Mouse (Mus musculus) natural killer cell, adult 2 months (primary cell): ENCODE data around the gene Slc36a1.
A peak's percentile ranks its signal among the peaks of the same experiment; 100 is the strongest.

Experiments
- DNase-seq, 2 experiments: peaks; one replicate each; pipeline ENCODE4 v3.0.0; 2022; ENCODE audit warnings: low spot score in 2 of 2

Slc36a1 gene

DNA sequence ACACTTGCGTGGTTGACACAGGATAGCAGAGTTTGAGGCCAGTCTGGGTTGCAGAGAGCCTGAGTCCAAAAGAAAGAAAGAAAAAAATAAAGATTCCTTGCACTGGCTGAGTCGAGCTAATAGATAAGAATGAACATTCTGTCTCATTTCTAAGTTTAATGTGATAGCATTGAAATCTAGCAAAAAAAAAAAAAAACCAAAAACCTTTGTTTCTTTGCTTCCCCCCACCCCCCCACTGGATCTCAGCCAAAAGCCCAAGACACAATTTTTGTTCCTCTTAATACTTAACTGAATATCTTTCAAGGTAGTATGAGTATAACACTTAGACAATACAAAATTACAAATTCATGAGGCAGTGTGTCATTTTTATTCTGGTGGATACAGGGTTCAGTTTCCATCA lies 4.9 kb downstream of the Slc36a1 start:
- no peak for DNase-seq

DNA sequence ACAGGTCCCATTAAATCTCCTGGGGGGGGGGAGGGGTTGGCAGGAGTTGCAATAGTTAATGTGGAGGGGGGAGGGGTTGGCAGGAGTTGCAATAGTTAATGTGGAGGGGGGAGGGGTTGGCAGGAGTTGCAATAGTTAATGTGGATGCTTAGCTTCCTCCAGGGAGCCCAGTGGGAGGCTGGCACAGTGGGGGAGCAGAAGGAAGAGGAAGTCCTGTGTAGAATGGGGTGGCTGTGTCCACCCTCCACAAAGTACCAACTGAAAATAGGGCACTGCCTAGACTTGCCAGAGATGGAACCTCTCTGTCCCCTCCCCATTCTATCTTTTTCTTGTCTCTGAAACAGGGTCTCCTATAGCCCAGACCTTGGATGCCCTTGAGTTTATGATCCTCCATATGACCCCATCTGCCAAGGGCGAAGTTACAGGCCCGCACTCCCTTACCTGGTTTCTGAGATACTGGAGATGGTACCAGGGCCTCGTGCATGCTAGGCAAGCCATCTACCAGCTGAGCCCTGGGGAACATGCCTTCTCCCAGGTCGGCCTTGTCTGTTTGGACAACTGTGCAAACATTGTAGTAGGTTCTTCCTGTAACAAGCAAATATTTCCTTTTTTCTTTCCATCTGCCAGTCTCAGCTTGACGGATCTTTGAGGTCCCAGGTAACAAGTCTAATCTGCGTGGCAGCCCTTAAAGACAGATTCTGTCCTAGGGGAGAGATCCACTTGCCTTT lies 5.6 kb downstream of the Slc36a1 start:
- no peak for DNase-seq

DNA sequence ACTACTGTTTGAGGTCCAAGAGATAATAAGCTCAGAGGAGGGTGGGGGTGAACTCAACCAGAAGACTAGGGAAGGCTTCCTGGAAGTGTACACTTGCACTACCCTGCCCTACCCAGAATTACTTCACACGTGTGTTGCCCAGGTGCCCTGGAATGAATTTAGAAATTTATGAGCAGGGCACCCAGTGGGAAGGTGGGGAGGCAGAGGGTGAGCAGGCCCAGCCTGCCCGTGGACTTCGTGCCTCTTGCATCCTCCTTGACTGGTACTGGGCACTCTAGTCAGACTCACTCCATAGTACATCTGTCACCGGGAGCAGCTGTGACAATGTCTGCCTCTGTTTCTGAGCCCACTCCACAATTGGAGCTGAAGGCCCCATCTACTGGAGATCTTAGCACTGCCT lies 9.4 kb downstream of the Slc36a1 start:
- DNase-seq = no peak

DNA sequence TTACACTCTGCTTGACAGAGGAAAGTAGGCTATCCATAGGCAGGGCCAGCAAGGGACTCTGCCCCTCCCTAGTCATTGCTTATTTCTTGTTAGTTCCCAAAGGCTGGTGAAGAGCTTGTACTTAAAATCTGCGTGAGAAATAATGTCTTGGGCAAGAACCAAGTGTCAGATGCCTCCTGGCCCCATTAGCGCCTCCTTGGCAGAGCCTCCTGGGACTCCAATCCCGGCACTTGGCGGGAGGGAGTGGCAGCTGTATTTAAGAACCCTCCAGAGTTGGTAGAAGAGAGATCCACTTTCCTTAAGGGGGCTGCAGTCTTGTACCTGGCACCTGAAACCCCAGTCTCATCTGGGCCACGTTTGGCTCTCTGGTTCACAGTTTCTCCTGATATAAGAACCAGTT lies 10.0 kb downstream of the Slc36a1 start:
- DNase-seq = no peak

DNA sequence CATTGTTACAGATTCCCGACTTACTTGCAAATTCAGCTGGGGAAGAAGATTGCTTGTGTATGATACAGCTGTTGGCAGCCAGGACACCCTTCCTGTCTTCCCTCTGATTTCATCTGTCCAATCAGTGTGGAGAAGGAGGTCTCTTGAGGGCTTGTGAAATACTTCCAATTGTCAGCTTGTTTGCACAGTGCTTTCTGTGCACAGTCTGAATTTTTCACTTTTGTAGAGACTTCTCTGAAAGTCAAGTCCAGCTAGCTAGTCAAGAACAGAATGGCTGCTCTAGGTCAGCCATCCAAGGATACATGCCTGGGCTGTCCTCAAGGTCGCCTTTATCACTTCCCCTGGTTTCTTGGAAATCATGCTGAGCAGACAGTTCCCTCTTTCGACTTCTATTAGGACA lies 10.8 kb downstream of the Slc36a1 start:
- no peak for DNase-seq

DNA sequence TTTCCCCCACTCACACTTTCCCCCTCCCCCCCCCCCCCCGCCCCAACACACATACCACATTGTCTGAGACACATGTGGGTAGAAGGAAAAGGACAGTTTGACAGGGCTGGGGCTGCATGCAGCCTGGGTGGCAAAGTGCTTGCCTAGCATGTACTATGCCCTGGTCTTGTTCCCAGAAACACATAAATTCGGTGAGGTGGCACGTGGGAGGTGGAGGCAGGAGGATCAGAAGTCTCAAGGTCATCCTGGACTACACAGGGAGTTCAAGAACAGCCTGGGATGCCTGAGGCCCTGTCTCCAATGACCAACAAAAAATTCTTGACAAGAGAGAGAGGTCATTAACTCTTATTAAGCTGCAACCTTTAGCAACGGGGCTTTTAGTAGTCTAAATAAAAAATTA lies 11.9 kb downstream of the Slc36a1 start:
- no peak for DNase-seq

DNA sequence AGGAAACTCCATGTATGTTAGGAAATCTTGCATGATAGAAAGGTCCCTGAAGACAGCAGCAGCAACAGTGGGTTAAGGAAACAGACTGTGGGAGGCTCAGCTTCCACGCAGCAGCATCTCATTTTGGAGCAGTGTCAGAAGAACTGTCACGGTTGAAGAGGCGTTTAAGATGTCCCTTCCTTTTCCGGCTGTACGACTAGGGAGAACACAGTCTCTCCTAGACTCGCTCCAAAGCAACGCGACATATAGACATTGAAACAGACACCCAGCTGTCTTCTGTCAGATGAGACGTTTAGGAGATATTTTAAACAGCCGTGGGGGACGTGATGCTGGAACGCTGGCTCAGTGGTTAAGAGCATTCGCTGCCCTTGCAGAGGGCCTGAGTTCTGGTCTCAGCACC lies 12.7 kb downstream of the Slc36a1 start:
- no peak for DNase-seq

DNA sequence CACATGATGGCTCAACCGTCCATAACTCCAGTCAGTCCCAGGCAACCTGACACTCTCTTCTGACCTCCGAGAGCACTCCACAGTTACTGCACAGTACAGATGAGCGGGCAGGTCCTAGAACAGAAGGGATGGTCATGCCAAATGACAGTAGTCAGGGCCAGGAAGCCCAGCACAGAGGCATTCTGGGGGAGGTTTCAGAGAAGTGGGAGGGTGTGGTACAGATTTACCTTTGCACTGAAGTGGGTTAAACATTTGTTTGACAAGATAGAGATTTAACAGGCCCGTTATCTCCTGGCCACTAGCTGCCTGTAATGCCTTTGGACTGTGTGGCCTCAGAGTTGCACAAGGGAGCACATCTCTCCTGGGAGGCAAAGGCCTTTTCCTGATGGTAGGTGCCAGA lies 13.3 kb downstream of the Slc36a1 start:
- DNase-seq = no peak

DNA sequence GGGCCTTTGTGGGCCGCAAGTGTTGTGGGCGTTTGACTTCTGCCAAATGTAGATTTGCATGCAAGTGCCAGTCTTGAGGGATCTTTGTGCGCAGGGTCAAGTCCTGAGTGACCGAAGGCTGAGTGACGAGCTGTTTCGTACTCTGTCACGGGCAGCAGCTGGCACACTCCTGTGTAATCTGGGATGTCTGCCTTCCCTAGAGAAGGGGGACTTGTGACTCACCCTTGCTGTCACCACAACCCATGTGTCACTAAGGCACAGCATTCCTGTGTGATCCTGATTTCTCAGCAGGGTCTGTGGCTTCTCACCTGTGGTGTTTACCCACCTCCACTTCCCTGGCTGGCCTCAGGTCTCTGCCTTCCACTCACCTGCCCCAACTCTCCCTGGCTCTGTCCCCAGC lies 13.7 kb downstream of the Slc36a1 start:
- no peak for DNase-seq

DNA sequence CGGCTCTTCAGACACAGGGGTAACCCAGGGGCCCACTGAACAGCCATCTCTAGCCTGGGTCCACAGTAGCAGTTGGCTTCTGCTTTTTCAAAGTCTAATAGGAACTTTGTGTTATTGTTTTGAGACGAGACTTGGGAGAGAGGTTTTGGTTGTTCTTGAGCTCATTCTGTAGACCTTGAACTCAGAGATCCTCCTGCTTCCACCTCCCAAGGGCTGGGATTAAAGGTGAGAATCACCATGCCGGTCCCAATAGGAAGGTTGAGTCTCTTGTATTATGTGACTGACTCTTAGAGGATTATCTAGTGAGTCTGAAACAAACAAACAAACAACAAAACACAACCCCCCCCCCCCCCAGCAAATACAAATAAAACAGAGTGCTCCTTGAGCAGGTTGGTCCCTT lies 14.3 kb downstream of the Slc36a1 start:
- DNase-seq = no peak

DNA sequence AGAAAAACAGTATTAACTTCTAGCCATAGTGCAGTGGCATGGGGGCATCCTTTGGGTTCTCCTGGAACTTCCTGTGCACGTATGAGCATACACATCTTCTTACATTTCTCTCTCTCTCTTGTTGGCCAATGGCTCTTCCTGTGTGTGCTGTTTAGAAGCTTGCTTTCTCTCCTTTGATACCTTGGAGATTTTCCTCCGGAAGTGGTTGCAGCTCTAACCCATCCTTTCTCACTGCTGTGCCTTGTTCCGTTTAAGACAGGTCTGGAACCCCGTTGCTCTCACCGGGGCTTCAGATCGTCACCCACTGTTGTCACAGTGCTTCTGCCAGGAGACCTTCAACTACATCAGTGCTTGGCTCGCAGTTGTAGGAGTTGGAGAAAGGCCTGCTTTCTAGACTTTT lies 17.2 kb downstream of the Slc36a1 start:
- no peak for DNase-seq

DNA sequence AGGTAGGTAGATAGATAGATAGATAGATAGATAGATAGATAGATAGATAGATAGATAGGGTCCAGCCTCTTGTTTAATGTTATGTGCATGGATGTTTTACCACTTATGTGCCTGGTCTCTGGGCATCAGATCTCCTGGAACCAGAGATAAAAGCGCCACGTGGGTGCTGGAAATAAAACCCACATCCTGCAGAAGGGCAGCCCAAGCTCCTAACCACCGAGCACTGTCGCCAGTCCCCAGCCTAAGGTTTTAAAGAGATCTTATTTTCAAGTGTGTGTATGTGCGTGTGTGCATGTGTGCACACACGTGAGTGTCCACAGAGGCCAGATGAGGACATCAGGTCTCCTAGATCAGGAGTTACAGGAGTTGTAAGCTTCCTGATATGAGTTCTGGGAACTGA lies 26.9 kb downstream of the Slc36a1 start:
- no peak for DNase-seq

DNA sequence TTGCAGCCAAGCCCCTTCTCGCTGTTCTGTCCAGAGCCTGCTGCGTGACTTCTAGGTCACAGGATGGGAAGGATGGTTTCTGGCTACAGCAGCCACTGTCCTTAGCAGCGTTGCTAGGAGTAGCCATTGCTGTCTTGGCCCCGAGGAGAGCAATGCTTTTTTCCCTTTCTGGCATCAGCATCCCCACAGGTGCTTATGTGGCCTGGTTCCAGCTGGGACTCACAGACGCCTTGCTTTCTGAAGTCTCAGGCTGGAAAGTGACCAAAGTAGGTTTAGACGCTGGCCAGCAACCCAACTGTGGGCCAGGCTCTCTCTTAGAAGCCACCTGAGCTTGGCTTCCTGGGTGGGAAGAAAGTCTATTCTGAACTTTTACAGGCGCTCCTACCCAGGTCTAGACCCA lies 30.1 kb downstream of the Slc36a1 start:
- DNase-seq = no peak

DNA sequence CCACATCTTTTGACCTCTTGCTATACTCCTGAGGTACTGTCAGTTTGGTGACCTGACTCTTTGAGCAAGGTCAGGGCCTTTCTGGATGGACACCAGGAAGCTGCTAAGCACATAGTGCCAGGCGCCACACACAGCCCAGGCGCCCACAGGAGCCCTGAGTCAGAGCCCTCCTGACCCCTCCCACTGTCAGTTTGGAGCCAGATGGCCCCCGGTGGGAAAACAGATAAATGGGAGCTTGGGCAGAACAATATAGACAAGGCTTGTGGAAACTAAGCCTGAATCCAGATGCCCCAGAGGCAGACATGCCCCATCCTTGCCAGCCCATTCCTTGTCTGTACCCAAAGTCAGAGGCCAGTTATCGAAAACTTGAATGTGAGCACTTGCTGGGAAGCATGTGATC lies 30.6 kb downstream of the Slc36a1 start:
- no peak for DNase-seq

DNA sequence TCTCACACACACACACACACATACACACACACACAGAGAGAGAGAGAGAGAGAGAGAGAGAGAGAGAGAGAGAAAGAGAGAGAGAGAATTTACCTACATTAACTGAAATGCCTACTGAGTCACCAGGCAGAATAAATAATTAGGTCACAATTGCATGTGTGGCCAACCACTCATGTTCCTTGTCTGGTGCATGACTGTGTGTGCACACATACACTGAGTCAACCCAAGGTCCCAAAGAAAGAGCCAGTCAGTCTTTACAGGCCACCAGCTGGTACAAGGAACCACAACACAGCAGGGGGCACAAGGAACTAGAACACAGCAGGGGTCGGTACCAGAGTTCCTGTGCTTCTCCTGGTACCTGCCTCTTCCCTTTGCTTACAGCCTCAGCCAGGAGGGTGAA lies 32.7 kb downstream of the Slc36a1 start:
- DNase-seq = no peak

DNA sequence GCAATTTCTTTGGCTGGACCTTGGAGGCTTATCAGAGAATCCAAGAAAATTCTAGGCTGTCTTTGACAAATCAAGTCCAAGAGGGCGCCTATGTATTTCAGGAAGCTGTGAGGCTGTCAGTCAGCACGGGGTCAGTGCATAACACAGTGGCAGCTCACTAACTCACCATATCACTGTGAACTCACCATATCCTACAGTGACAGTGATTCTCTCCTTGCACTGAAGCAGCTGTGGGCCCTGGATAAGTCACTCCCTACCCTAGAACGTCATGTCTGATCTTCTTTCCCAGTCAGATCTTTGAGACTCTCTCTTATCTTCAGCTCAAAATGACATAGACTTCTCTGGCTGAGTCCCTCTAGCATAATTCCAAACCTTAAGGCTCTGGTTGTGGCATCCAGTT lies 35.3 kb downstream of the Slc36a1 start:
- DNase-seq = no peak

DNA sequence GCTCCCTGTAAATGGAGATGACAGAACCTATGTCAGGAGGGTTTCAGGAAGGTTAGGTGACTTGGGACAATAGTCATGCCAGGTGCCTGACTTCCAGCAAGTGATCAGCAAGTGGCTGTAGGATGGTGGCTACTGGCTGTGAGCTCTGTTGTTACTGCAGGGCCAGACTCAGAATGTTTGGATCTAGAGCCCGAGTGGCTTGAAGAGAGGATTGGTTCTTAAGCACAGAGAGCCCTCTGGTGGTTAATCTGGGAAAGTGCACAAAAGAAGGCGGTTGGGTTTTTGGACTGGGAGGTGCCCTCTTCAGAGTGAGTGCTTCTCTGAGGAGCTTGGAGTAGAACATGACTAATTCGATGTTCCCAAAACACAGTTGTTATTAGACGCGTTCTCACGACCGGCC lies 36.4 kb downstream of the Slc36a1 start:
- peak; percentile 70 to 73 for DNase-seq

DNA sequence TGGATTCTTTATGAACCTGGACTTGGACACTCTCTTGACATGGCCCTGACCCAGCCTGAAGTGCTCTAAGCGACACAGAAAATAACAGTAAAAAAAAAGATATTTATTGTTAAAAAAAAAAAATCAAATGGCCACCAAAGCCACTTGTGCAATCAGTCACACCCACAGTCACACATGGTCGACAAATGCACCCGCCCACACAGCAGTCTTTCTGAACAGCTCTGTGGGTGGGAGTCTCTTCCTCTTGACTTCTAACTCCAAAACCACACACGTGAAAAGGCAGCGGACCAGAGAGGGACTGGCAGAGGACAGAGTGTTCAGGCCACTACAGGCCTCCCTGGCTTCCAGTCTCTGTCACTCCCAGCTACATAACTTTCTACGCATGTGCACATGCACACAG lies 46.4 kb downstream of the Slc36a1 start:
- DNase-seq = peak; percentile 16 to 23

DNA sequence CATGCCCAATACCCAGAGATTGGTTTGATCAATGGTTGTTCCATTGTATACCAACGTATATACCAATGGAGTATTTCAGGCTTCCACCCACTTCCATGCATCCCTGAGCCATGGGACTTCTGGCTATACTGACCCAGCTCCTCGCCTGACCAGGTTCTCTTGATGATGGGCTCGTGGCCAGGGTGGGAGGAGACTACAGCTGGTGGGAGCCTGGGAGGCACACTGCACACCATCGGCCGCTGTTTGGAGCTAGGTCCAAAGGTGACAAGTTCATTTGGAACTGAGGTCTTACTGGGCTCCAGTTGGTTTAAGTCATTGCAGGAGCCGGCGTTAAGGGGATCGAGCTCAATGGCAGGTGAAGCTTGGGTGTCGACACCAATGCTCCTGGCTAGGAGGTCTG lies 49.2 kb downstream of the Slc36a1 start:
- no peak for DNase-seq

DNA sequence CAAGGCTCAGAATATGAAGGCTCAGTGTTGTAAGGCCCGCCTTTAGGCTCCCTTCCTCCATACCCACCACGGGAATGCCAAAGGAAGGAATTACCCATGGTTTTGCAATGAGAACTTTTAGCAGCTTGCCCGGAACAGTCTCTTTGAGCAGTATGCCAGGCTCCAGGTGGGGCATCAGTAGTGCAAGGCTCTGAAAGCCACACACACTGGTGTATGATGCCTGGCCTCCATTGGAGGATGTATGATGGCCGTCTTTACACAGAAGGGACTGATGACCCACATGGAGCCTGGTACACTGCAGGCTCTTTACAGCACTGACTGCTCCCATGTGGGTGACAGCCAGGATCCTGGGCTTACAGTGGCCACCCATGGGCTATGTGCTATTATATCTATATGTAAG lies 57.0 kb downstream of the Slc36a1 start:
- DNase-seq = no peak

DNA sequence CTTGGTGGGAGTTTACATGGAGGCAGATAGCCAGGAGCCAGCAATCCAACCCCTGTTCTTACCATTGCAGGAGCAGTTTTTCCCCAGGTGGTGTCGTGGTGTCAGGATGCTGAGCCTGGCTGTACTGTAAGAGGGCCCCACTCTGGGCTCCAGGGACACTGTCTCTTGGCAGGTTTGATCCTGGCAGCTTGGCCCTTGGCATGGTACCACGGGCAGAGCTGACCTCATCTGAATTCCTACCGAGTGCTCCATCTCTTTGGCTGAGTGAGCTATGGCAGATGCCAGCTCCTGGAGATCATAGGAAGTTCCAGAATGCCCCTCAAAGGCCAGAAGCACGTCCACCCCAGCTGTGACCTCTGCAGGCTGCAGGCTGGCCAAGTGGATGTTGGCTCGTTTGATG lies 57.9 kb downstream of the Slc36a1 start:
- no peak for DNase-seq

DNA sequence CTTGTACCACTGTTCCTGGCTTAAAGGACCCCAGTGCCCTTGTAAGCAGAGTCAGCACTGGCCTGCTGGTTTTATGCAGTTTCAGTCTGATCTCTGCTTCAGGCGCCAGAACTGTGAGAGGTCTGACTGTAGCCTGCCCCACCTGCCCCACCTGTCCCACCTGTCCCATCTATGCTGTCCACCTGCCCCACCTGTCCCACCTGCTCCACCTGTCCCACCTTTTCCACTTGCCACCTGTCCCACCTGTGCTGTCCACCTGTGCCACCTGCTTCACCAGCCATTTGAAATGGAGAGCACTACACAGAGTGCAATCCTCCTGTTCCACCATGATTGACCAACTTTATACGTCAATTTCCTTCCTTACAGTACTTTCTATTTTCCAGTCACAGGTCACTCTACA lies 60.2 kb downstream of the Slc36a1 start:
- DNase-seq = no peak

DNA sequence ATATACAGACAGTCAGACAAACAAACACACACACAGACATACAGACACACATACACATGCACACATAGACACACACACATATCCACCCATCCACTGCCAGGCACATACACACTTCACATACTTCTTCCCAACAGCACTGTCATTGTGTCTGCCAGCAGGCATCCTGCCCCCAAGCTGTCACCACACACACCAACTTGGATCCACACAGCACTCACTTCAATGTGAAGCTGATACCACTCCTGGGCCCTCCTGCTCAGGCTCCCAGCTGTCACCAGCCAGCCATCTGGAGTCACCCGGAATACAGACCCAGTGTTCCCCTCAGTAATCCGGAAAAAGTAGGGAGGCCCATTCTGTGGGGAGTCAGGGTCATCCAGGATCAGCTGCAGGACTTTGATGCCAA lies 61.5 kb downstream of the Slc36a1 start:
- DNase-seq = no peak

DNA sequence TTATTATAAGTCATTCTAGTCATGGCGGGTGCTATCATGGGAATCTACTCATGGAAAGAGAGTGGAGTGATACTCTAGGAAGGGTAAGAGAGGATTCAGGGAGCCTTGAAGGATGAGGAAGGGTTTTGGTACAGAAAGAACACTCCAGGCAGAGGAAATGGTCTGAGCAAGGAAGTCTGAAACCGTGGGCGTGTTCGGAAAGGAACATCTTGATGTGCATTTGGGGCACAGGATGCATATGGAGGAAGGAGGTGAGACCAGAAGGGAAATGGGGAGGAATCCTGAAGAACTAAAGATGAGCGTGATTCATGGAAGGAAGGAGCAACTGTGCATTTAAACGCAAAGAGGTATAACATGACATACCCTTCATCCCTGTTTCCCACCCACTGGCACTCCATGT lies 64.4 kb downstream of the Slc36a1 start:
- DNase-seq = no peak
